Mouse (Mus musculus) liver, embryonic 13.5 days (tissue): ENCODE measurements at regions not wholly inside any gene's neighbourhood (a gene's known extent, or its start where the extent isn't known, plus 50 kb on each side); places are given as distances from the start of the nearest gene placed in this dataset.
"Not testable (repeated sequence)": the region's sequence is repeated elsewhere in the genome, so short reads cannot be mapped to it uniquely, and the experiment has no call there.

Experiments
- ATAC-seq: fragments of 200-750 bp; cut with Nextera tagmentation; 2 replicates; pipeline ENCODE4 v1.8.0; 2017; ENCODE audit warnings: low read depth, mild to moderate bottlenecking, moderate number of reproducible peaks, moderate library complexity
- DNase-seq: peaks from one replicate; pipeline ENCODE4 v3.0.0; 2022
- H3K27ac ChIP-seq: fragments of 300-500 bp; sonication (generic); 2 replicates; pipeline ENCODE4 v1.5.1; 2015; ENCODE audit warnings: moderate library complexity, mild to moderate bottlenecking, inconsistent platforms
- H3K27me3 ChIP-seq: fragments of 300-500 bp; sonication (generic); 2 replicates; pipeline ENCODE4 v1.6.1; 2015; ENCODE audit warnings: mild to moderate bottlenecking, inconsistent platforms
- H3K36me3 ChIP-seq: fragments of 300-500 bp; sonication (generic); 2 replicates; pipeline ENCODE4 v1.6.1; 2015; ENCODE audit warnings: mild to moderate bottlenecking, inconsistent platforms
- H3K4me1 ChIP-seq: fragments of 300-500 bp; sonication (generic); replicated peaks from 2 replicates; pipeline ENCODE4 v1.6.1; 2015; ENCODE audit warnings: inconsistent platforms
- H3K4me2 ChIP-seq: fragments of 300-500 bp; sonication (generic); 2 replicates; pipeline ENCODE4 v1.6.1; 2015; ENCODE audit warnings: inconsistent platforms, mild to moderate bottlenecking, moderate library complexity
- H3K4me3 ChIP-seq: fragments of 300-500 bp; sonication (generic); replicated peaks from 2 replicates; pipeline ENCODE4 v1.5.1; 2015; ENCODE audit warnings: mild to moderate bottlenecking, inconsistent platforms
- H3K9ac ChIP-seq: fragments of 300-500 bp; sonication (generic); 2 replicates; pipeline ENCODE4 v1.6.1; 2015; ENCODE audit warnings: mild to moderate bottlenecking, inconsistent platforms
- H3K9me3 ChIP-seq: fragments of 300-500 bp; sonication (generic); replicated peaks from 2 replicates; pipeline ENCODE4 v1.6.1; 2016; ENCODE audit warnings: inconsistent platforms
- WGBS: fragments of 180-500 bp; shearing (Covaris S2); methylation state at CpG from one replicate; pipeline ENCODE4 v1.1.7; 2015; ENCODE audit not compliant: insufficient replicate concordance; 5-methylcytosine and 5-hydroxymethylcytosine counted together

DNA sequence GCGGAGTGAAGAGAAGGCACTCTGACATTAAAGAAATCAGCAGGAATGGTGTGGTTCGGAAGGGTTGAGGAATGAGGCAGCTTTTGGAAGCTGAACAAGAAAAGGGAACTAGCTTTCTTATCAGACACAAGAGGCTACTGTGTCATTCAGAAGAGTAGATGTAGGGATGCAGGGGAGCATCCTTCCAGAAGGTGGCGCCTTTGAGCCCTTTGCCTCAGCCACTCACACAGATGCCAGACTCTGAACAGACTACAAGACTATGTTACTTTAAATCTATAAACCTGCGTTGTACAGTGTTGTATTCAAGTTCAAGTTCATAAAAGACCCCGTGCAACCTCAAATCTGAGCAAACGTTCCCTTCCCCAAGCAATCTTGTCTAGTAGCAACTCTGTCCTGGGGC lies 128.9 kb downstream of the Kap start:
- not testable (repeated sequence) for H3K36me3 ChIP-seq, ATAC-seq, H3K9me3 ChIP-seq, H3K27ac ChIP-seq, DNase-seq, H3K9ac ChIP-seq, H3K27me3 ChIP-seq, H3K4me2 ChIP-seq, H3K4me1 ChIP-seq, H3K4me3 ChIP-seq
- WGBS, result 52% methylated on average over 6 of the region's 6 CpGs

DNA sequence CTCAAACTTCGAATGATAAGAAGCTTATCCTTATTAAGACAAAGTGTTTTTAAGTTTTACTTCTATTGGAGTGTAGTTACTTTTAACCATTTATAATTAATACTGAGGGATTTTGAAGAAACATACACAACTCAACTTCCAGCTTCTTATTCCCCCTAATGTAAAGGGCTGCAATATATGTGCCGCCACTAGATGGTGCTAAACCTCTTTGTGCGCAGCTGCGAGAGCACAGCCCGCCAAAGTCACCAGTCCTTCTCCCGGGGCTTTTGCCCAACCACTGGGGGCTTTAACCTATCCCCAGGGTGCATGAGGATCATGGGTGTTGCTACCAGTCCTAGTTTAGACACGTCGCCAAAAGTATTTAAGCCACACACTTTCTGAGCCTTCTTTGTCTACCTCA lies 146.8 kb downstream of the Kap start:
- 2% methylated on average over 8 of the region's 8 CpGs for WGBS
- H3K9me3 ChIP-seq, H3K9ac ChIP-seq, H3K4me1 ChIP-seq, H3K27me3 ChIP-seq, H3K27ac ChIP-seq, H3K36me3 ChIP-seq, ATAC-seq, H3K4me3 ChIP-seq: not testable (repeated sequence)
- 0 out of 2 replicates have a peak overlapping the region, but pooled peaks have one; percentile 21 for H3K4me2 ChIP-seq
- peak; percentile 3 for DNase-seq

DNA sequence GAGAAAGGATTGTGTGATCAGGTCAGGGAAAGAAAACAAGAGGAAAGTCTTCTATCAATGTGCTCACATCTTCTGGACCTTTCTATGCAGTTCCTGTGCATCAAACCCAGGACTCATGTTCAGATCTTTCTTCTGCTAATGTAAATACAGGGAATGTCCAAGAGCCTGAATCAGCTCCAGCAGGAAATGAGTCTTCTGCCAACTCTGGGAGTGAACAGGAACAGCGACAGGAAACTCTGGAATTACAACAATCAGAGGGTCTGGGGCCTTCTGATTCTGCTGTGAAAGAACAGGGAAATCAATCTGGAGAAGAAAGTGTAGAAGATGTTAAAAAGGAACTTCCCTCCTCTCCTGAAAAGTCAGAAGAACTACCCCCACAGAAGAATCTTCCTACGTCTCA lies 151.9 kb downstream of the Kap start:
- no peak overlapping the region for H3K4me2 ChIP-seq
- H3K27ac ChIP-seq, result no peak overlapping the region
- H3K9me3 ChIP-seq, result no peaks in the 10 kb centered on the region
- ATAC-seq (no peak), DNase-seq (no peak)
- no peak overlapping the region for H3K4me3 ChIP-seq
- no peaks in the 10 kb centered on the region for H3K36me3 ChIP-seq
- no peaks in the 10 kb centered on the region for H3K27me3 ChIP-seq
- no peak overlapping the region for H3K9ac ChIP-seq
- 28% methylated on average over 2 of the region's 2 CpGs for WGBS
- no peaks in the 10 kb centered on the region for H3K4me1 ChIP-seq
